Mouse (Mus musculus) hindbrain, embryonic 13.5 days (tissue): ENCODE results near the gene Pdgfra. TPM values are rescaled to one million over a fixed set of nuclear protein-coding genes. Genes with fewer than 3 reads are reported as not detected.
A peak's percentile ranks its signal among the peaks of the same experiment; 100 is the strongest.

Experiments
- ATAC-seq: fragments of 200-750 bp; cut with Nextera tagmentation; 2 replicates; pipeline ENCODE4 v1.8.0; 2017; ENCODE audit warnings: moderate TSS enrichment; ENCODE audit not compliant: low FRiP score
- H3K27ac ChIP-seq: fragments of 300-500 bp; sonication (generic); 2 replicates; pipeline ENCODE4 v1.5.1; 2015; ENCODE audit warnings: inconsistent platforms, mild to moderate bottlenecking, moderate library complexity
- H3K27me3 ChIP-seq: fragments of 300-500 bp; sonication (generic); 2 replicates; pipeline ENCODE4 v1.6.1; 2015; ENCODE audit warnings: mild to moderate bottlenecking, inconsistent platforms
- H3K36me3 ChIP-seq: fragments of 300-500 bp; sonication (generic); 2 replicates; pipeline ENCODE4 v1.6.1; 2015; ENCODE audit warnings: mild to moderate bottlenecking, inconsistent platforms
- H3K4me1 ChIP-seq: fragments of 300-500 bp; sonication (generic); replicated peaks from 2 replicates; pipeline ENCODE4 v1.6.1; 2015; ENCODE audit warnings: inconsistent platforms
- H3K4me2 ChIP-seq: fragments of 300-500 bp; sonication (generic); 2 replicates; pipeline ENCODE4 v1.6.1; 2015; ENCODE audit warnings: inconsistent platforms, mild to moderate bottlenecking, moderate library complexity
- H3K4me3 ChIP-seq: fragments of 300-500 bp; sonication (generic); 2 replicates; pipeline ENCODE4 v1.5.1; 2015; ENCODE audit warnings: mild to moderate bottlenecking, inconsistent platforms
- H3K9ac ChIP-seq: fragments of 300-500 bp; sonication (generic); 2 replicates; pipeline ENCODE4 v1.6.1; 2015; ENCODE audit warnings: mild to moderate bottlenecking, inconsistent platforms
- H3K9me3 ChIP-seq: fragments of 300-500 bp; sonication (generic); 2 replicates; pipeline ENCODE4 v1.6.1; 2016; ENCODE audit warnings: inconsistent platforms
- WGBS: fragments of 180-500 bp; shearing (Covaris S2); methylation state at CpG from one replicate; pipeline ENCODE4 v1.1.7; 2015; 5-methylcytosine and 5-hydroxymethylcytosine counted together
- microRNA-seq: library from miRNA; unstranded; fragments of <30 nt; microRNA quantifications from one replicate; pipeline ENCODE4, GENCODE M21; 2016
- polyA plus RNA-seq: library from polyadenylated mRNA; unstranded; fragments of >200 nt; fragmentation: Nextera tagmentation; extraction: Ambion mirVana; gene quantifications from 2 replicates; pipeline ENCODE4 v1.2.1, GENCODE M21; 2015

Gene Pdgfra
- polyA plus RNA-seq, 1 experiment from 2014 or later = 11.3 TPM

DNA sequence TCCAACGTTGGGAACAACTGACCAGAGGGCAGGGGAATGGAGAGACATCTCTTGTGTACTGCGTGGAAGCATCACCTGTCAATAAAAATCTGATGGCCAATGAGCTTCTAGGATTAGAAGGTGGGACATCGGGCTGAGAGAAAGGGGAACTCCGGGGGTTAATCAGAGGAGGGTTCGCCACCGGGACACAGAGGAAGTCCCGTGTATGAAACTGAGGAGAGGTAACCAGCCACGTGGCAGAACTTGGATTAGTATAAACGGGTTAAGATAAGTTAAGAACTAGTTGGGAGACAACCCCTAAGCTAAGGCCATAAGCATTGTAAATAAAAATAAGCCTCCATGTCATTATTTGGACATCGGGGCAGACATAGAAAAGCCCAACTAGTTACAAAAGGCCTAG lies 69.5 kb downstream of the Pdgfra start:
- Histone ChIP-seq H3K36me3 (no peaks in the 10 kb centered on the region), H3K27me3 (no peaks in the 10 kb centered on the region), H3K4me2 (no peak overlapping the region), H3K9me3 (no peaks in the 10 kb centered on the region), H3K9ac (no peak overlapping the region), H3K4me1 (peaks cover 12% of the 10 kb centered on the region), H3K4me3 (no peak overlapping the region), H3K27ac (0 out of 2 replicates have a peak overlapping the region, but pooled peaks have one; percentile 69)
- no peak for ATAC-seq
- WGBS = 87% methylated on average over 10 of the region's 10 CpGs

DNA sequence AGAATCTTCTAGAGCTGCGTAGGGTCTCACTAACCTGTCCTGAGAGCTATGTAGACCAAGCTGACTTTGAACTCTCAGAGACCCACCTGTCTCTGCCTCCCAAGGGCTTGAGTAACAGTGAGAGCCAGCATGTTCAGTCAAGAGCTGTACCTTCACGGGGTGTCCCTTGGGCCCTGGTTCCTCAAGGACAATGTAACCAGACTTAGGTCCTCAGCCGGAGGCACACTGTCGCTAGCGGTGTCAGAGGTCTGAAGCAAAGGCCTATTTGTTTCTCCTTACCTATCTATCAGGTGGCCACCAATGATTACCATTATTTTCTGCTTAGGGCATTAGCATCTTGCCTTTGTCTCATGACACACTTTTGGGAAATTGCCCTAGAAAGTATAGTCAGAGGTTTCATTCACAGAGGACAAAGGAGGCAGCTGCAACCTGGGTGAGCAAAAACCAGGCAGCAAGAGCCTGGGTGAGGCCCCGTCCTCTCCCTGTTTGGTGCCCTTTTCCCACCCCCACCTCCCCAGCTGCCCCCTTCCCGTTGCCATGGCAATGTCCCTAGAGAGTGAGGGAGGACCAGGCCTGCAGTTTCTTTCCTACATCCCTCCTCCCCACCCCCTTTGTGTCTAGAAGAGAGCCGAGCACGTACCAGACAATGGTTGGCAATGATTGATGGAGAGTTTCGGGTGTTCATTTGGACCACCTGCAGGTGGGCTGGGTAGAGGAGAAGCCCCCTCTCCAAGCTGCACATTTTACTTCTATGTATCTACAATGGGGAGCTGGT lies 70.6 kb downstream of the Pdgfra start:
- no peaks in the 10 kb centered on the region for H3K9me3 ChIP-seq
- ATAC-seq = peak; percentile 74
- H3K9ac ChIP-seq = no peak overlapping the region
- peaks cover 12% of the 10 kb centered on the region for H3K4me1 ChIP-seq
- H3K27ac ChIP-seq = peak overlapping the region; percentile 69
- no peaks in the 10 kb centered on the region for H3K36me3 ChIP-seq
- 27% methylated on average over 10 of the region's 10 CpGs for WGBS
- H3K4me2 ChIP-seq = no peak overlapping the region
- H3K4me3 ChIP-seq = no peak overlapping the region
- no peaks in the 10 kb centered on the region for H3K27me3 ChIP-seq

DNA sequence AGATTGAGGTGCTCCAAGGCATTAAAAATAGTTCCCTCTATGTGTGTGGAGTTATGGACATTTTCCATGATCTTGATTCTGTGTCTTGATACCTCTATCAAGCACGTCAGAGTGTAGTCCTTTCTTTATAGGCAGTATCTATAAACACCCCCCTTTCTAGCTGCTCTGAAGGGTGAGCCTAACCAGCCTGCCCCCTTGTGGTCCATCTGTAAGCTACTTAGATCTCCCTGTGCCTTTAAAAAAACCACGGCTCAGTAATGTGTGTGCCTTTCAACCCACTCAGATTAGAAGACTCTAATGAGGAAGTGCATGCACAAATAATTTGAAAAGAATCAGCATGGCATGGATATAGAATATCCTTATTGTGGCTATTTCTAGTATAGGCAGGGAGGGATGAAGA lies 86.3 kb downstream of the Pdgfra start:
- 37% methylated on average over 2 of the region's 2 CpGs for WGBS

DNA sequence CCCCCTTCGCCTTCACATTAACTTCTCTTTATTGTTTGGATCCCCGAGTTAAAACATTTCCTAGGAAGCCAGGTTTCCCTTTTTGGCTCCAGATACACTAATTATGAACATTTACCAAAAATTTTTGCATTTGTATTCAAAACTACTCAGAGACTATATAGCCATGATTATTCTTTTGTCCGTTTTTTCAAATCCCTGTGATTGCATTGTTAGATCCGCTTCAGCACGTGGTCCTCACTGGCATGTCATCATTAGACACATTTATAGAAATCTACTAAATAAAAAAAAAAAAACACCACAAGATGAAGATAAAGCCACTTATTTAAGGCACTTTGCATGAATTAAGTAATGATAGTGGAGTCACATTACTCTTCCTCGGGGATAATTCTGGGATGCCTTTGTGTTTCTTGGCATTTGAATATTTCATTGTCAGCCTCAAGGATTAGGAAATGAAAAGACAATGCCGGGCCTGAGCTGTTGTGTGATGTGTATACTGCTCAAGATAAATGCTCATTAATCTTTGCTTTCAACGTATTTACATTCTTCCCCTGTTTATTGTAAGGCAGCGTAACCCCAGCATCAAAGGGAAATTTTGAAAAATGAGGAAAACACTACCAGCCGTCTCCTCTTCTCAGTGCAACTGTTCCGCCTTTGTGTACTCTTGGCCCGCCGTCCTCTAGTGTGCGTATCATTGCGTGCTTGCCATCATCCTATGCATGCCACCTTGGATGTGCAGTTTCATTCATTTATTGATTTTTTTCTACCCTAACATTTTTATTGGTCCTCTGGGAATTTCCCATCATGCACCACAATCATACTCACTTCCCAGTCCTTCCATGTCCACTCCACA lies 87.1 kb downstream of the Pdgfra start:
- no peak overlapping the region for H3K4me2 ChIP-seq
- no peaks in the 10 kb centered on the region for H3K27me3 ChIP-seq
- no peak overlapping the region for H3K9ac ChIP-seq
- 55% methylated on average over 15 of the region's 15 CpGs for WGBS
- H3K9me3 ChIP-seq = no peaks in the 10 kb centered on the region
- H3K27ac ChIP-seq = peak overlapping the region; percentile 18; the same call in 1 of the 2 replicates
- peaks cover 4% of the 10 kb centered on the region; the same call in 1 of the 2 replicates for H3K4me1 ChIP-seq
- H3K36me3 ChIP-seq = no peaks in the 10 kb centered on the region
- ATAC-seq = no peak
- H3K4me3 ChIP-seq = no peak overlapping the region

More for the DNA sequence above, 86.3 kb downstream of the Pdgfra start:
- H3K4me2 ChIP-seq = no peak overlapping the region
- H3K27ac ChIP-seq = peak overlapping the region; percentile 18; the same call in 1 of the 2 replicates
- H3K9ac ChIP-seq = no peak overlapping the region
- H3K4me1 ChIP-seq = peaks cover 4% of the 10 kb centered on the region; the same call in 1 of the 2 replicates
- no peaks in the 10 kb centered on the region for H3K9me3 ChIP-seq
- 0 out of 2 replicates have a peak, but pooled peaks have one; percentile 54 for ATAC-seq
- H3K27me3 ChIP-seq = no peaks in the 10 kb centered on the region
- H3K4me3 ChIP-seq = no peak overlapping the region
- H3K36me3 ChIP-seq = no peaks in the 10 kb centered on the region

DNA sequence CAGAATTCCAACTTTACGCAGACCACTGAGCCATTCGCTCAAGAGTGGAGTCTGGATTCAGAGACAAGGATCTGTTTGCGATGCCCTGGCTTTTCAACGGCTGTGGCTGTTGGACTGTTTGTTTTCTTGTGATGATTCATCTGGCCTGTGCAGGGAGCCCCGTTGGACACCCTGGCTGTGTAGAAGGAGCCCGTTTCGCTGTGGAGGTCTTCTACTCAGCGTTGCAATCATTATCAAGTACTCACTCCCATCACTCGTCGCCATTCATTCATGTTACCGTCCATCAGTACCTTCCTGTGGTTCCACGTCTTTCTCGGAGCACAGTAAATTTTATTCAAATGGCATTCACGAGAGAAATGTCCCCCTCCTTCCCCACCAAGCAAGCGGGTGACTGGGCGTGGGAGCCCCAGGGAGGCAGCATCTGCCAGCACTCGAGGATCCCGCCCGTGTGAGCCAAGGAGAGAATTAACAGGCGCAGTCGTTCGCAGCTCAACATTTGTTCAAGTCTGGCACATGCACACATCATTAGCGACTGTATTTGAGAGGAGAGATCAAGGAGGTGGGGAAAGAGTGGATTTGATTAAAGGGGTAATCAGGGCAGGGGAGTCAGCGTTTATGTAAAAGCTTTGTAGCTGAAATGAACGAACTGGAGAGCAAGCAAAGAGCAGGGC lies 95.1 kb downstream of the Pdgfra start:
- H3K27ac ChIP-seq = peak overlapping the region; percentile 75
- H3K4me2 ChIP-seq = peak overlapping the region; percentile 38
- ATAC-seq = 0 out of 2 replicates have a peak, but pooled peaks have one; percentile 52

More for the DNA sequence above, 95.1 kb downstream of the Pdgfra start:
- Histone ChIP-seq H3K4me1 (peaks cover 14% of the 10 kb centered on the region), H3K36me3 (no peaks in the 10 kb centered on the region), H3K9me3 (no peaks in the 10 kb centered on the region), H3K27me3 (no peaks in the 10 kb centered on the region), H3K4me3 (no peak overlapping the region), H3K9ac (no peak overlapping the region)
- 48% methylated on average over 25 of the region's 25 CpGs for WGBS

Small RNAs within 50 kb of the gene (microRNA-seq; reads per million reads assigned to microRNA genes)
- gene Mir7025 = not detected

Other genes with a start within 250 kb of the Pdgfra start
- gene Chic2, start 107.5 kb upstream of the Pdgfra start, polyA plus RNA-seq = 34.7 and 39.0 TPM in 2 replicates
- gene Gsx2, start 76.7 kb upstream of the Pdgfra start, polyA plus RNA-seq = 1.1 and 1.2 TPM in 2 replicates